Mouse (Mus musculus): ENCODE measurements around the gene Palld.

GRCm38 (mm10) chr8:61844575-61844974 is 57.9 kb downstream of the Palld start:
- TF ChIP-seq GATA1 (IDR thresholded peaks at IDR 0.05; ENCODE audit: low read length): no peak
- no peak for TF ChIP-seq TAL1 (IDR thresholded peaks at IDR 0.05; ENCODE audit: low read length)
